Comparison of ENCODE assay signal across 11 mouse cellular contexts in genomic region chr1:127442880-127443877, GRCm38 (mm10).
DNase-seq lines count a peak whose midpoint lies in the region; ATAC-seq lines count a peak whose summit lies in the region.
"Had no signal": no experiment of that assay in that cellular context is flagged by ENCODE, and none has a peak within 500 bp of the region (broad histone marks: within the 10 kb centered on the region; RNA-seq: fewer than 3 reads in every experiment).

No protein-coding gene starts in this region.

- H3K36me3 ChIP-seq in kidney, embryonic 16.5 days (ENCODE audit: insufficient read depth, low read length): no peaks in the 10 kb centered on the region
- H3K36me3 ChIP-seq in embryonic facial prominence, embryonic 13.5 days: peaks cover 17% of the 10 kb centered on the region
- 0 out of 2 replicates have a peak, but pooled peaks cover 6% of the 10 kb centered on the region for H3K36me3 ChIP-seq in intestine, embryonic 15.5 days

- no peak for DNase-seq in kidney, adult 9 months
- DNase-seq in thymus, adult 18-20 months: peak; percentile 40 to 55
- DNase-seq in testis, postnatal 14 days (ENCODE audit: low spot score): no peak
- no peak for DNase-seq in layer of hippocampus, adult 18-20 months (ENCODE audit: low spot score in 2 of 2)
- DNase-seq: adrenal gland, postnatal 36 days; kidney, adult 11 months had no signal

- peak; percentile 17 for ATAC-seq in kidney, embryonic 16.5 days (ENCODE audit: low FRiP score, low TSS enrichment)
- ATAC-seq in embryonic facial prominence, embryonic 13.5 days (ENCODE audit: insufficient number of reproducible peaks, insufficient read depth, low FRiP score, low TSS enrichment, low read depth): peak; percentile 68
- ATAC-seq in intestine, embryonic 15.5 days: peak; percentile 46
- ATAC-seq in activated CD4-positive, CD25-positive, alpha-beta regulatory T cell, adult 4 months: no peak

- H3K9me3 ChIP-seq in kidney, embryonic 16.5 days (ENCODE audit: low read length): no peaks in the 10 kb centered on the region
- peaks cover 1% of the 10 kb centered on the region; the same call in 1 of the 2 replicates for H3K9me3 ChIP-seq in embryonic facial prominence, embryonic 13.5 days
- H3K9me3 ChIP-seq in intestine, embryonic 15.5 days: no peaks in the 10 kb centered on the region

- H3K27me3 ChIP-seq in kidney, embryonic 16.5 days (ENCODE audit: insufficient read depth, low read length): no peaks in the 10 kb centered on the region
- H3K27me3 ChIP-seq in embryonic facial prominence, embryonic 13.5 days: peaks cover 3% of the 10 kb centered on the region; the same call in 1 of the 2 replicates
- no peaks in the 10 kb centered on the region for H3K27me3 ChIP-seq in intestine, embryonic 15.5 days (replicated peaks)

- peak overlapping the region; percentile 52; the same call in 1 of the 2 replicates for H3K27ac ChIP-seq in kidney, embryonic 16.5 days (ENCODE audit: low read length)
- peak overlapping the region; percentile 64 for H3K27ac ChIP-seq in embryonic facial prominence, embryonic 13.5 days
- H3K27ac ChIP-seq in intestine, embryonic 15.5 days: peak overlapping the region; percentile 17; the same call in 1 of the 2 replicates

- H3K4me3 ChIP-seq in kidney, embryonic 16.5 days (ENCODE audit: low read length): no peak overlapping the region
- H3K4me3 ChIP-seq in embryonic facial prominence, embryonic 13.5 days: no peak overlapping the region
- H3K4me3 ChIP-seq in intestine, embryonic 15.5 days (replicated peaks): no peak overlapping the region
- H3K4me3 ChIP-seq: erythroblast, embryonic 14.5 days had no signal

- H3K4me2 ChIP-seq in kidney, embryonic 16.5 days (replicated peaks; ENCODE audit: low read depth, low read length): no peak overlapping the region
- H3K4me2 ChIP-seq in embryonic facial prominence, embryonic 13.5 days: no peak overlapping the region
- no peak overlapping the region for H3K4me2 ChIP-seq in intestine, embryonic 15.5 days (replicated peaks)

- H3K4me1 ChIP-seq in kidney, embryonic 16.5 days (ENCODE audit: insufficient read depth, low read length): peaks cover 47% of the 10 kb centered on the region
- peaks cover 62% of the 10 kb centered on the region for H3K4me1 ChIP-seq in embryonic facial prominence, embryonic 13.5 days
- H3K4me1 ChIP-seq in intestine, embryonic 15.5 days (replicated peaks): peaks cover 15% of the 10 kb centered on the region; the same call in 1 of the 2 replicates

- no peak overlapping the region for H3K9ac ChIP-seq in kidney, embryonic 16.5 days (replicated peaks; ENCODE audit: low read length)
- no peak overlapping the region for H3K9ac ChIP-seq in embryonic facial prominence, embryonic 13.5 days
- no peak overlapping the region for H3K9ac ChIP-seq in intestine, embryonic 15.5 days

- 32% methylated on average over 14 of the region's 14 CpGs for WGBS in kidney, embryonic 16.5 days
- WGBS in embryonic facial prominence, embryonic 13.5 days: 20% methylated on average over 14 of the region's 14 CpGs
- WGBS in intestine, embryonic 15.5 days: 56% methylated on average over 14 of the region's 14 CpGs

Comparison
In these comparisons a context has a peak if more than half of its experiments do, and no peak if none do; other contexts are left out.
1. DNase-seq: peak in thymus, adult 18-20 months (2 of 2); none in kidney, adult 9 months (single experiment), testis, postnatal 14 days (single experiment) and layer of hippocampus, adult 18-20 months (0 of 2).
2. Peak in every context shown above with its lines, with median percentiles within 50 percentile points of each other: H3K27ac ChIP-seq.